Mouse (Mus musculus): ENCODE measurements at regions not wholly inside any gene's neighbourhood (a gene's known extent, or its start where the extent isn't known, plus 50 kb on each side); places are given as distances from the start of the nearest gene placed in this dataset.

- no peak for DNase-seq
Measured at GRCm38 (mm10) chr15:24296798-24297197, 1116.8 kb downstream of the Basp1 start.

- DNase-seq, result no peak
Measured at GRCm38 (mm10) chr15:24275100-24275499, 1138.5 kb downstream of the Basp1 start.

- DNase-seq, result no peak
Measured at GRCm38 (mm10) chr15:24267360-24267759, 1146.2 kb downstream of the Basp1 start.

All from thymus, postnatal 4 days (tissue).